Mouse (Mus musculus): ENCODE measurements around the gene Tpm4.
"Not testable (repeated sequence)": the region's sequence is repeated elsewhere in the genome, so short reads cannot be mapped to it uniquely, and the experiment has no call there.

Gene Tpm4

GRCm38 (mm10) chr8:72134756-72135445 lies at the start of gene Tpm4:
TSS of gene Tpm4 (plus strand) at chr8:72134975.
- DNase-seq (ENCODE audit: extremely low spot score, low read depth, low spot score), result no peak

- DNase-seq (ENCODE audit: extremely low spot score, low read depth, low spot score), result not testable (repeated sequence)
Observed at GRCm38 (mm10) chr8:72087611-72088010, 47.2 kb upstream of the Tpm4 start.

GRCm38 (mm10) chr8:72096721-72097120 lies 38.1 kb upstream of the Tpm4 start:
- DNase-seq (ENCODE audit: extremely low spot score, low read depth, low spot score), result not testable (repeated sequence)

GRCm38 (mm10) chr8:72099377-72100103 lies 35.2 kb upstream of the Tpm4 start:
- DNase-seq (ENCODE audit: extremely low spot score, low read depth, low spot score), result not testable (repeated sequence)

GRCm38 (mm10) chr8:72105165-72105564 lies 29.6 kb upstream of the Tpm4 start:
- no peak for DNase-seq (ENCODE audit: extremely low spot score, low read depth, low spot score)

- no peak for DNase-seq (ENCODE audit: extremely low spot score, low read depth, low spot score)
Observed at GRCm38 (mm10) chr8:72106740-72107139, 28.0 kb upstream of the Tpm4 start, which contains the start of gene Olfr374. TSS of gene Olfr374 (plus strand) at chr8:72107040.

- no peak for DNase-seq (ENCODE audit: extremely low spot score, low read depth, low spot score)
Observed at GRCm38 (mm10) chr8:72110876-72111275, 23.9 kb upstream of the Tpm4 start.

- DNase-seq (ENCODE audit: extremely low spot score, low read depth, low spot score), result no peak
Observed at GRCm38 (mm10) chr8:72112486-72112885, 22.3 kb upstream of the Tpm4 start.

GRCm38 (mm10) chr8:72115202-72115601 lies 19.6 kb upstream of the Tpm4 start:
- no peak for DNase-seq (ENCODE audit: extremely low spot score, low read depth, low spot score)

GRCm38 (mm10) chr8:72118616-72119015 lies 16.2 kb upstream of the Tpm4 start:
- DNase-seq (ENCODE audit: extremely low spot score, low read depth, low spot score), result no peak

- not testable (repeated sequence) for DNase-seq (ENCODE audit: extremely low spot score, low read depth, low spot score)
Observed at GRCm38 (mm10) chr8:72121486-72121885, 13.3 kb upstream of the Tpm4 start.

GRCm38 (mm10) chr8:72121997-72122396 lies 12.8 kb upstream of the Tpm4 start:
- DNase-seq (ENCODE audit: extremely low spot score, low read depth, low spot score), result no peak

GRCm38 (mm10) chr8:72127834-72128233 lies 6.9 kb upstream of the Tpm4 start:
- DNase-seq (ENCODE audit: extremely low spot score, low read depth, low spot score), result no peak

- no peak for DNase-seq (ENCODE audit: extremely low spot score, low read depth, low spot score)
Observed at GRCm38 (mm10) chr8:72131251-72131650, 3.5 kb upstream of the Tpm4 start.

- DNase-seq (ENCODE audit: extremely low spot score, low read depth, low spot score), result no peak
Observed at GRCm38 (mm10) chr8:72131901-72132300, 2.9 kb upstream of the Tpm4 start.

- no peak for DNase-seq (ENCODE audit: extremely low spot score, low read depth, low spot score)
Observed at GRCm38 (mm10) chr8:72132417-72132816, 2.4 kb upstream of the Tpm4 start.

GRCm38 (mm10) chr8:72132891-72133290 lies 1.9 kb upstream of the Tpm4 start:
- DNase-seq (ENCODE audit: extremely low spot score, low read depth, low spot score), result no peak

- no peak for DNase-seq (ENCODE audit: extremely low spot score, low read depth, low spot score)
Observed at GRCm38 (mm10) chr8:72133507-72133906, 1.3 kb upstream of the Tpm4 start.

GRCm38 (mm10) chr8:72135446-72136301 lies 899 bp downstream of the Tpm4 start:
- no peak for DNase-seq (ENCODE audit: extremely low spot score, low read depth, low spot score)

GRCm38 (mm10) chr8:72136302-72136978 lies 1.7 kb downstream of the Tpm4 start:
- peak; percentile 71 for DNase-seq (ENCODE audit: extremely low spot score, low read depth, low spot score)

- DNase-seq (ENCODE audit: extremely low spot score, low read depth, low spot score), result no peak
Observed at GRCm38 (mm10) chr8:72137431-72137830, 2.7 kb downstream of the Tpm4 start.
